Mouse (Mus musculus): ENCODE measurements at regions not wholly inside any gene's neighbourhood (a gene's known extent, or its start where the extent isn't known, plus 50 kb on each side); places are given as distances from the start of the nearest gene placed in this dataset.

- DNase-seq = peak in 1 of 2 experiments; percentile 5
Observed at GRCm38 (mm10) chr16:64166676-64167407, 302.9 kb upstream of the Epha3 start.

DNA sequence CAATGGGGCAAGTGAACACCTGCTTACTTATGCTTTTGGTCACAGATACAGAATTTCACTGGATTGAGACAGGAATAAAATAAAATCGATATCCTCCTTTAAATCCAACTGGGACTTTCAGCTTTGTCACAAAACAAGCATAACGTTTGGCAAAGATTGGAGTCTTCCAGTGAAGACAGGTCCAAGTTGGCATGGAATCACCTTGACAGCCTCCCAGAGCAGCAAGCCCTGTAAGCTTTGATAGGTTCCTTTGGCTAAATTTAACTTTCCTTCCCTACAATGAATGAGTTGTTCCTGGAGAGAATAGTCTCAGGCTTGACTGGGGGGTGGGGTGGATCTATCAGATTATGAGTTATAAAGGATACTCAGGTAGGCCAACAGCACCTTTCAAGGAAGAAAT lies 302.1 kb upstream of the Epha3 start:
- DNase-seq = peak; percentile 32 to 58

GRCm38 (mm10) chr16:64145687-64146535 lies 281.9 kb upstream of the Epha3 start:
- DNase-seq = no peak
